Mouse (Mus musculus) cerebral cortex, adult 2 months (tissue): Measurements from ENCODE around the gene Capn15.

Experiments
- WGBS: fragments of 180-500 bp; shearing (Covaris S2); methylation state at CpG from one replicate; pipeline ENCODE4 v1.1.7; 2018; 5-methylcytosine and 5-hydroxymethylcytosine counted together

Capn15 gene

DNA sequence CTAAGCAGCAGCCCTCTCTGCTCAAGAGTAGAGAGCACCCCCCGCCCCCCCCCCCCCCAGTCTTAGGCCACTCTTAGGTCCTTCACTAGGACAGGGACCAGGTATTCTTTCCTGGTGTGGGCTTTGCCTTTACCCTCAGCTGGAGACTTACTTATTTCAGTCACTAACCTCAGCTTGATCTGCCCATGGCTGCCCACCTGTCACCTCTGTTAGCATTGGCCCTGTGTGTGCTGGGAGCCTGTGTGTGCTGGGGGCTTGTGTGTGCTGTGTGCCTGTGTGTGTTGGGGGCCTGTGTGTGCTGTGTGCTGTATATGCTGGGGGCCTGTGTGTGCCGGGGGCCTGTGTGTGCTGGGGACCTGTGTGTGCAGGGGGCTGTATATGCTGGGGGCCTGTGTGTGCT, 30.9 kb downstream of the Capn15 start:
- WGBS: 84% methylated on average over 2 of the region's 2 CpGs

DNA sequence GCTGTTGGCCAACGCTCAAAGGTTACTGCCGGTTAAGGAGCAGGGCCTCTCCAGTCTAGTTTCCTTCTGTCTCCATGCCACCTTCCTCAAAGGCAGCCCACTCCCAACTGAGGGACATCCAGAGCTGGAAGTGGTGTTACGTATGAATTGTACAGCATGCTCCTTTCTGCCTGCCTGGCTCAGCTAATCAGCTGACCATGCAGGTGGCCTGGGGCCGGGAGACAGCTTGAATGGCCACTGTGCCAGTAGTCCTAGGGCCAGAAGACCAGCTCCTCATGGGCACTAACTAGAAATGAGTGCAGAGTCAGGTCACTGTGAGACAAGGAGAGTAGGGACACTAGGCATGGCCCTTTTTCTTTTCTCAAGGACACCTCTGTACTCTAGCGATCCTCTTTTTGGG, 32.4 kb downstream of the Capn15 start:
- WGBS: 71% methylated on average over 5 of the region's 5 CpGs

DNA sequence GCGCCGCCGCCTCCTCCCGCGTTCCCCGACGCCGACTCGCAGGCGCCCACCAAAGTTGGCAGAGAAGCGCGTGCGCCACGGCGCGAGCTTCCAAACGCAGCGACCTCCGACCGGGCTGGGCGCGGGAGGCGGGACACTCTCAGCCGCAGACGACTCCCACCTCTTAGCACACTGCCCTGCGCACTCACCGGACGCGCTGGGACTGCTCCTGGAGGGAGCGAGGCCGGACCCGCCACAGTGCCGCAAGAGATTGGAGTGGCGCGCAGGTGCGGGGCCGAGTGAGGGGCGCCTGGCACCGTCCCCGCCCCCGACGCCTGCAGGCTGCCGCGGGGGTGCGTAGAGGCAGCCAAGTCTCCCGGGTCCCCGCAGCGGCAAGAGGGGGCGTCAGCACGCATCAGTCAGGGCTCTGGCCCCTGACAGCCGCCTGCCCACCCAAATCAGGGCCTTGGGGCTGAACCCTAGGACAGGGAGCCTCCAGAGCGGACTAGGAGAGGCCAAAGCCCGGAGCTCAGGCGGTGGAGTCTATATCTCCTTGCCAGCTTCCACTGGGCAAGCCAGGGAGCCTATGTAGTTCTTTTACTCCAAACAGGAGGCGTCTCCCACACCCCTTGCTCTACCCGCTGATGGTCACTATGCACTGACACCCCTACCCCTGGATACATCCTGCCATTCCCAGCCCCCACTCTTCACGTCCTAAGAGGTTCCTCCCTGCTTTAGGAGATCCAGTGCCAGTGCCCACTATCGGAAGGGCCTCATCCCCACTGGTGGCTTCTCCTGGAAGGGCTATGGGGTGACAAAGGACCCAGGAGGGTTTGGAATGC, 33.6 kb downstream of the Capn15 start, which contains the start of gene A930017K11Rik:
TSS of gene A930017K11Rik (minus strand) at position 763 of the 821 bp plus-strand sequence.
- 4% methylated on average over 58 of the region's 58 CpGs for WGBS

DNA sequence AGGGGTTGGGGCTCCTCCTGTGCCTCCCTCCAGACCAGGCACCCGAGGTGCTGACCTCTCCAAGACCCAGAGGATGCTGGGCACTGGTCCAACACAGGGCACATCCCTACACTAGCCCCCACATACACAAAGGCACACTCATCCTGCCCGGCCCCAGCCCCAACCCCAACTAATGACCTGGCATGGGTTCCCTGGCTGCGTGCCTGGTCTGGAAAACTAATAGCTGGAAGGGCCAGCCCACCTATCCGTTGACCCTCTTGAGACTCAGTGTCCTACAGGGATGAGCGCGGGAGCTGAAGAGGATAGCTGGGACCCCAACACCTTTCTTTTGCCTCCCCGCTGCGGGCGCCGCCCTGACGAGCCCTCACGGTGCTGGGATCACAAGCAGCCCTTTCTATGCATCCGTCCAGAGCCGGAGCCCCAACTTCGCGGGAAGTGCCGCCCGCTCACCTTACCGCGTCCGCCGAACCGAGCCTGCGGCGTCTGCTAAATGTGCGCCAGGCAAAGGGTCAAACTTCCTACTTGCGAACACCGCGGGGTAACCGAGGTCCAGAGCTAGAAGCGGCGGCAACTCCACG, 34.3 kb downstream of the Capn15 start:
- WGBS: under 1% methylated on average over 33 of the region's 33 CpGs

DNA sequence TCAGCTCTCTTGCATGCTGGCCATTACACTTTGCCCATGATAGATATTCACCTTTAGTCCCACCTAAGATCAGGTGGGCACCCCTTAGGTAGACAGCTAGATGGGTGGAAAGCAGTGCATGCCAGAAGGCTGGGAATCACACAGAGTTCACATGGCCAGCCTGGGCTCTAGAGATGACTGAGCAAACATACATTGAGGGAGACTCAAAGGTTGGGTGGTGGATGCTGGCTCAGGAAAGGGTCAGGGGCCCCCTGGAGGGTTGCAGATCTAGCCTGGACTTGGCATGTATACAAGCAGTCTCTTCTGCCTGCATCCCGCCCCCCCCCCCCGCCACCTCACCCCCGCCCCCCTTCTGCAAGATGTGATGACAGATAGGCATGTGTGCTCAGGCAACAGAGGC, 34.9 kb downstream of the Capn15 start:
- 7% methylated on average over 3 of the region's 3 CpGs for WGBS

DNA sequence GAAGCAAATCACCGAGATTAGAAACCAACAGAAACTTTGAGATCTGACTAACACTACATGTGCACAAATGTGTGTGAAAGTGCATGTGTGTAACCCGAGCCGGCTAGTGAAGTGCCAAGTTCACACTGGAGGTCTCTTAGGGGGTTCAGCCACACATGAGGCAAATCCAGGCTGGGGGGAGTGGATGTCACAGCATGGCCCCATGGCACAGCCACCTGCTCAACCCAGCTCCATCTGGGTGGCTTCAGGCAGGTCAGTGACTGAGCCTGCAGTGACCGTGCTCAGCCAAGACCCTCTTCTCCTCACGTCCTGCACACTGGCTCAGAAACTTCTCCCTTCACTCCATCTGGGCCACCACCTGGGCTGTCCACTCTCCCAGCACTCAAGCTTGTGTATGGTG, 35.6 kb downstream of the Capn15 start:
- WGBS: 84% methylated on average over 5 of the region's 5 CpGs

DNA sequence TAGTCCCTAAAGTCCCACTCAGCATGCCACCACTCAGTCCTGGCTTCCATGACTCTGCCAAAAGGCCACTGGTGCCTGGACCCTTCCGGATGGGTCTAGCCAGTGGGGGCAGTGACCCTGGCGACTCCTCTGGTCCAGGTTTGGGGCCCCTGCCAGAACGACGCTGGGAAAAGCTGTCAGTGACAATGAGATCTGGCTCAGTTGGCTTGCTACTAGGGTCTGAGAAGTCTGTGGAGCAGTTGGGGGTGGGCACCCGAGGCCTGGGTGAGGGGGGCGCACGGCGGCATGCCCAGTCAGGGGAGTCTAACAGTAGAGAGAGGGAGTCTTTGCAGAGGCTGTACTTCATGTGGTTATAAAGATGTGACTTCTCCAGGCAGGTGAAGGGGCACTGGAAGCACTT, 37.5 kb downstream of the Capn15 start:
- WGBS: 80% methylated on average over 8 of the region's 8 CpGs

DNA sequence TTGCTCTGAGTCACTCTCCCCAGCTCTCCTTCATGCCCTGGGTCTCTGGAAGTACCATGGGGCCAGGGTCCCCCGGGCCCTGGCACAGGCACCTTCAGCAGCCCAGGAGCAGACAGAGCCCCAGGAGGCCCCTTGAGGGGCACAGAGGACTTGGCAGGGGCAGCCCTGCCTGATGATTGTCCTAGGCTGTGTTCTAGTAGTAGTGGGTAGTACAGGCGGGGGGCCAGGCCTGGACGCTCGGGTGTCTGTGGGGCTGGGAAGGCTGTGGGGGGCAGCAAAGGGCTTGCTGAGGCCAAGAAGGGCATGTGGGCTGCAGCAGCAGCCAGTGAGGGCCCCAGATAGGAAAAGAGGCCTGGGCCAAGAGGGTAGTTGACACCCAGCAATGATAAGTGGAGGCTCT, 38.0 kb downstream of the Capn15 start:
- 84% methylated on average over 4 of the region's 4 CpGs for WGBS

DNA sequence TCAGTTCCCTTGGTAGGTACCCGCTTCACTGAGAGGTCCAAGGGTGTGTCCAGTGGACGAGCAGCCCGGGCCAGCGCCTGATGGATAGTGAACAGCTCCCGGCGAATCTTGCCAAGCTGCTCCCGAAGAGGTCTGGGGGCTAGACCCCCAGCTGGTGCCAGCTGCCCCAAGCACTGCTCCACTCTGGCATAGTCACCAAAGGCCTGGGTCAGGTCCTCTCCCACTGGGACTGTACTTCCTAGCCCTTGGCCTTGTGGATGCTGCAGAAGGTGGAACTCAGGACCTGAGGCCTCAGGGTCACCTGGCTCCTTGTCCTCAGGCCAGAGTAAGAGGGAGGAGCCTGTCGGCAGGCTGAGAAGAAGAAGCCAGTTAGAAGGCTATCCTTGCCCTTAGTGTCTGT, 38.7 kb downstream of the Capn15 start:
- 88% methylated on average over 8 of the region's 8 CpGs for WGBS

DNA sequence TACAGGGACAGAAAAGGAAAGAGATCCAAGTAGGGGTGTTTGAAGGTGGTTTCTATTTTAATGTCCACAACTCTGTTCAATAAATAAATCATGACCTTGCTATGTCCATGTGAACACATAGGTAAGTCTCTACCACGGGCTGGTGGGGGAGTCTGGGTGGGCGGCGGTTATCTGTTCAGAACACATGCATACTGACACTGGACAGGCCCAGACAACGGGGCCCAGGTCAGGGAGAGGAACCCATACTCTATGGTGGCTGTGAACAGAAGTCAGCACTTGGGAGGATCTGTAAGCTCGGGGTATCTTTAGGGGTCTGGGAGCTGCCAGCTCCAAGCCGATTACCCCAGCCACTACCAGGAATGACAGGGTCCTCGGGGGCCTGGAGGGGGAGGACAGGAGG, 39.2 kb downstream of the Capn15 start:
- WGBS: 85% methylated on average over 7 of the region's 7 CpGs

DNA sequence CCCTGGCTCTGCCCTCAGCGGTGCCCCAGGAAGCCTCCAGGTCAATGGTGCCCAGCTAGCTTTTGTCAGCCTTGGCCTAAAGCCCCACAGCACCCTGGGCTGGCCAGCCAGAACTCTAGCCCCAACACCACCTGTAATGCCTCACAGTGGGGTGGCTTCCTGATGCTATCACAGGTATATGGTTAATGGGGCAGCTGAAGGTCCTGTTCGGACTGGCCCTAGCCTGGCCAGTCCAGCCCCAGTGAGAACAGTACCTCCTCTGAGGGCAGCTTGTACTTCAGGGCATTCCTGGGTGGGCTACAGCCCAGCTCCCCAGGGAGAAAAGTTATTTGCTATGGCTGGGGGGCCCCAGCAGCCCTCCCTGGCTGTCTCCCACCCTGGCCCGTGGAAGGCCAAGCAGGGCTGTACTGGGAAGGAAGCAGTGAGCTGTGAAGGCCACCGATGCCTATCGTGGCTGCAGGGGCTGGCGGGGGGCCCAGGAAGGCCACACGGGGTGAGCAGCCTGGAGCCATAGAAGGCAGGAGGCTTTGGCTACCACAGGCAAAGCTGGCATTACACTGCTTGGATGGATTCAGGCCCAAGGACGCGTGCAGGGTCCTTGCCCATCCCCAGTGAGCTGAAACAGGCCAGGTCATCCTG, 40.0 kb downstream of the Capn15 start:
- WGBS: 58% methylated on average over 9 of the region's 9 CpGs

DNA sequence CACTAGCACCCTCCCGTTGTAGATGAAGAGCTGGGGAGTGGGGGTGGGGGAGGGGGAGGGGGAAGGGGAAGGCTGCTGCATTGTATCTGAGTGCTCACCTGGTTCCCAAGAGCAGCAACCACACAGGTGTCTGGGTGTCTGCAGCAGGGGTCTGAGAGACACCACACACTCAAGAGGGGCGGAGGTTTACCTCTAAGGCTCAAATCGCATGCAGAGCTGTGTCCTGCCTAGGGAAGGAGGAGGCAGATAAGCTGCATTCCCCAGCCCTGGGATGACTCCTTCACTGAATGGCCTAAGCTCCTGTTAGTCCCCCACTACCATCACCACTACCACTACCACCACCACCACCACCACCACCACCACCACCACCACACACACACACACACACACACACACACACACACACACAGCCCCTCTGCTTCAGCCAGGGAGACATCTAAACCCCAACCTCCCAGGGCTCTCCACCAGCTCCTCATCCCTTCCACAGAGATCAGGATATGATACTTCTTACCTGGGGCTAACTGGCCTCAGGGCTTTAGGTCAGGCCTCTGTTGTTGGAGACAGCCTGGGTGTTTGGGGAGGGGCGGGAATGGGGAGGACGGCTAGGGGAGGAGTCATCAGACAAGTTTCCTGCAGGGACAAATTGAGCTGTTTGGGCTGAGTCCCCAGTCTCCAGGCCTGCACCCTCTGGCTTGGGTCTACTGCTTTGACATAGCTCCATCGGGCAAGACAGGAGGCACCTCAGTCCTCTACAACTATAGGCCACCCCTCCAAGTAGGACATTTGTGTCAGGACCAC, 41.0 kb downstream of the Capn15 start, which contains the start of the genes Pigq and Nhlrc4:
TSS of gene Pigq (minus strand) at position 571 of the 798 bp plus-strand sequence.
TSS of gene Nhlrc4 (minus strand) at position 596 of the 798 bp plus-strand sequence.
- WGBS: 51% methylated on average over 6 of the region's 6 CpGs

DNA sequence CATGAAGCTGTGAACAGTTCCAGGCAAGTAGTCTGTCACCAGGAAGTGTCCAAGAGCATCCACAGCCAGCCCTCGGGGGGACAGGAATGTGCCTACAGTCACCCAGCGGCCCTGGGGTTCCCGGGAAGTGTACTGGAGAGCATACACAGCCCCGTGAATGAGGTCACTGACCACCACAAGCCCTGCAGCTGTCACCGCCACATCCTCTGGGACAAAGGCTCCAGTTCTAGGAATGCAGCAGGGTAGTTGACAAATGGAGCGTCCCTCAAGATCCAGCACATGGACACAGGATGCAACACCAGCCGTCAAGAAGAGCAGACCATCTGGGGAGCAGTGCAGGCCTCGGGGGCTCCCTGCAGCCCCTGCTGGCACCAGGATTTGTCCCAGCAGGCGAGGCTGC, 41.8 kb downstream of the Capn15 start:
- WGBS: 71% methylated on average over 9 of the region's 9 CpGs

DNA sequence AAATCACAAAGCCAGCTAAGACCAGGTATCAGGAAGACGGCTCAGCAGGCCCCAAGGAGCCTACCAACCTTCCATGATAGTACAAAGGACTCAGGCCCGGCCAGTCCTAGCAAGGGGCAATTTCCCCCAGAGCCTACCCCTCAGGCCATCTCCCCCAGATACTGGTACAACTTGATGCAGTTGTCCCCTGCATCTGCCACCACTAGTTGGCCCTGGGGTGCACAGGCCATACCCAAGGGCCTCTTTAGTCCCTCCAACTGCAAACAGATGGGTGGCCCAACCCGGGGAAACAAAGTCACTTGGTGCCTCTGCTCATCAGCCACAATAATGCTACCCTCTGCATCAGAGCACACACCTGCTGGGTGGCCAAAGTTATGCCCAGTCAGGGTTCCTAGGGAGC, 42.4 kb downstream of the Capn15 start:
- WGBS: 84% methylated on average over 3 of the region's 3 CpGs

DNA sequence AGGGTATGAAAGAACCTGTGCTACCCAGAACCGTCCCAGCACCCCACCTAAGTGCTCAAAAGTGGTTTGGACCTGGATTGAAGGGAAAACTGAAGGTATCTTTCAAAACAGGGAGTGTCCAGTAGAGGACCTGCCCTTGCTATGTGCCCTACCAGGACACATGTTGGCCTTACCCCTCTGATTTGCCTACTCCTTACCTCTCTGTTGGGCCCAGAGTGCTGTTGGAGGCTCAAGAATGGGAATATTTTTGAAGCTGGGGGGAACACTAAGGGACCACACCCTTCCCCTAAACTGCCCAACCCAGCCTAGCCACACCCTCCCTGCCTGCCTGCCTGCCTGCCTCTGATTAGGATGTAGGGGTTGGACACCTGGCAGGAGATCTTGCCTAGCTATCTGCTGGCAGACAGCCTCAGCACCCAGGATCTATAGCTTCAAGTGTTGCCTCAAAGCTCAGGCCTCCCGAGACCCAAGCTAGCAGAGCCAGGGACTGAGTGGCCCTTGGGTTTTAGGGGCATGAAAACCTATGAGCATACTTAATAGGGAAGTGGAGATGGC, 42.9 kb downstream of the Capn15 start:
- 82% methylated on average over 2 of the region's 2 CpGs for WGBS

DNA sequence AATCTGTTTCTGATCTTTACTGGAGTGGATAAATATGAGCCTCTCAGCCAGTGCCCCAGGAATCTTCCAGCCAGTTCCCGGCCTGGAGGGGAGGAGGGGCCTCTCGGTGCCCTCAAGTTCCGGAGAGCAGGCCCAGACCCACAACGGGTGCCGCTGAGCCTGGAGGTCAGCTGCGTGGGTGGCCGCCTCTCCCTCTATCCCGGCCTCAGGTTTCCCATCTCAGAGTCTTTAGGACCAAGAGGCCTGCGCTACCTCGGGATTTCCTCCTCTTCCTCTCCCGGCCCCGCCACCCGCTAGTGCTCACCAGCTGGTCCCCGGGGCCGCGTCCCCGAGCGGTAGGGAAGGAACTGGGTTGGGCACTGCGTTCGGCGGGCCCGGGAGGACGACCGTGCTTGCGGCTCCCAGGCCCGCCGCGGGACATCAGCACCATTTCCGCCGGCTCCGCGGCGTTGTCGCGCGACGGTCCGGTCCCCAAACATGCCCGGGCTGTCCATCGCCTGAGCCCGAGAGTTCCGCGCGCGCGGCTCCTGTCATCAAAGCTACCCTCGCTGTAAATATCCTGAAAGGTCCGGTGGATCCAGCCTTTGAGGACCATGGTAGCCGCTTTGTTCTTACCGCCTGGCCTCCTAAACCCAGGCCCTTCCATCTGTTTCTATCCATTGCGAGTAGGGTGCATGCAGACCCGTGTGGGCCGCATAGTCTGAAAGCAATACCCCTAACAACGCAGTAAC, 43.9 kb downstream of the Capn15 start:
- 2% methylated on average over 54 of the region's 54 CpGs for WGBS

DNA sequence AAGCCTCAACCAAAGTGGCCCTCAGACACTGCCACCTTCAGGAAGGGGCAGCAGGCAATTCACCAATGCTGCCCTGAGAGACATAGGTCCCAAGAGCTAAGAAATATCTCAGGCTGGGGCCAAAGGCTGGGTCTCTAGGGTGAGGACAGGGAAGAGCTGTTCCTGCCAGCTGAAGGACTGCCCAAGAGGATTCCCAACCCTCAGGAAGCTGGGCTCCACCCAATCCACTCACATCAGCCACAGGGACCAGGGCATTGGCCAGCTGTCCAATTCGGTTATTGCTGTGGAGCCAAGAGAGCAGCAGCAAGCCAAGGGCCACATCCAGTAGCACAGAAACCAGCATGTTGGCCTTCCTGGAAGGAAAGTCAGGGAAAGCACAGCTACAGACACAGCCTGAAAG, 51.1 kb downstream of the Capn15 start:
- 94% methylated on average over 1 of the region's 1 CpGs for WGBS

DNA sequence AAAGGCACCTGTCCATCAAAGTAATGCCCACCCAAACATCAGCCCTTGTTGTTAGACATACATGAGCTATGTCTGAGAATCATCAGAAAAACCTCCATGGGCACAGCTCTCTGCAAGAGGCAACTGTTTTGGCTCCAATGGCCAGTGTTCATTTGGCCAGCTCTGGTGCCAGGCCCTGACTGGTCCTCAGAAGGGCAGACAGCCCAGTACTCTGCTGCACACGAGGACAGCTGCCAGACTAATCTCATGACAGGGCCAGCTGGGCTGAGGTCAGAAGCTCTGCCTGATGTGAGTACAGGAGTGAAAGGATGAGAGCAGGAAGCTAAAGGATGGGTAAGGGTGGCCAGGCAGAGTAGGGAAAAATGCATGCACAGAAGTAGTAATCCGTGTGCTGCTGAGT, 60.2 kb downstream of the Capn15 start:
- WGBS: 62% methylated on average over 2 of the region's 2 CpGs

DNA sequence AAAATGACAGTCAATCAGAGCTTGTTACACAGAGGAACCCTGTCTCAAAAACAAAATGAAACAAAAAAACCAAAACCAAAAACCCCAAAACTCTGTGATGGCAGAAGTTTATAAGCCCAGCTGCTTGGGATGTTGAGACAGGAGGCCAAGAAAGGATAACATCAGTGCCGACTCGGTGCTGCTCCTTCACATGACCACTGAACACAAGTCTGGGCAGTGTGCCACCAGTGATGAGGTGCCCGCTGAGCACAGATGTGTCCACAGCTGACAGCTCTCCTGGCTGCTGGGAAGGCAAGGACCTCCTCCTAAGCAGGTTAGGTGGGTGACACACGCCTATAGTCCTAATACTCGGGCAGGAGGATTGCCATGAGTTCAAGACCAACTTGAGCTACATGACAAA, 63.5 kb downstream of the Capn15 start:
- 64% methylated on average over 5 of the region's 5 CpGs for WGBS

DNA sequence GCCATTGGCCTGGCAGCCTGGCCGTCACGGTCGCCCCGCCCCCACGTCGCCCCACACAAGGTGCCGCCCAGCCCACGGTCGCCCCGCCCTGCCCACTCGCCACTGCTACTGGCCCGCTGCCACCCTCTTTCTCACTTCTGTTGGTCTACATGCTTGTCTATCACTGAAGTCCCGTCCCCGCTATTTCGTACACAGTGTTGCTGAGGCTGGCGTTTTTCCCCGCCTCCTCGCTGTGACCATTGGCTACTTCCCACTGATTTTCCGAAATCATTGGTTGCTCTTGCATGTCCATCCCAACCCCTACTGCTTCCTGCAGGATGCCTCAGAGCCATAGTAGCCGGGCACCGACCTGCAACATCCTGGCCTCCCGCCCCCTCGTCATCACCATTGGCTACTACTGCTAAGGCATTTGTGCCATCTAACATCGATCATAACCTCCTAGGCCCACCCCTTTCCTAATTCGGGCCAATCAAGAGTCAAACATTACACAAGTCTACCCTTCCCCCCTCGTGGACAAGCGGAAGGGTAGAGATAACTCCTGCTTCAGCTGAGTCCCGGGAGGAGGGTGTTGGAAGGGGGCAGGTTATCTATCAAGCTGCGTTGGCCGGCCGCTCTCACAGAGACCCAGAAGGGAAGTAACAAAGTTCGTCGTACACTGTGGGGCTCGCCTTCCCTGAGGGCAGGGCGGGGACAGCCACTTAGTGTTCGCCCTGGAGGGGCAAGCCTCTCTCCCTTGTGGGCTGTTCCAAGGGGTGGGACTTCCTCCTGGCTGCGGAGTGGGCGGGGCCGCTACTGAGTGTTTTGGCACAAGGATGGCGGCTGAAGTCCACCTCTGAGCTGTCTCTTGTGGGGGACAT, 65.6 kb downstream of the Capn15 start:
- WGBS: under 1% methylated on average over 40 of the region's 40 CpGs
